Mouse (Mus musculus): ENCODE measurements around the gene Capn10. TPM values are rescaled to one million over a fixed set of nuclear protein-coding genes. Genes with fewer than 3 reads are reported as not detected.

The Capn10 gene
- polyA plus RNA-seq, 2 experiments, result 23.2 to 34.9 TPM

GRCm38 (mm10) chr1:92978645-92979044, 44.5 kb downstream of the Capn10 start:
- no peak overlapping the region for H3K9ac ChIP-seq (ENCODE audit: low read depth, low read length, severe bottlenecking)
- no peaks in the 10 kb centered on the region for H3K27me3 ChIP-seq (ENCODE audit: control insufficient read depth, insufficient read depth, low read length)
- WGBS, result 46% methylated on average over 7 of the region's 7 CpGs
- DNase-seq (ENCODE audit: low spot score) (no peak), ATAC-seq (ENCODE audit: low FRiP score, low read depth) (no peak)
- no peak overlapping the region for H3K4me3 ChIP-seq (replicated peaks; ENCODE audit: low read length)
- no peak overlapping the region for H3K27ac ChIP-seq (replicated peaks; ENCODE audit: low read depth, low read length)
- no peaks in the 10 kb centered on the region for H3K36me3 ChIP-seq (ENCODE audit: control insufficient read depth, insufficient read depth, low read length)
- H3K9me3 ChIP-seq (ENCODE audit: control insufficient read depth, low read length), result no peaks in the 10 kb centered on the region
- no peaks in the 10 kb centered on the region for H3K4me1 ChIP-seq (ENCODE audit: control insufficient read depth, insufficient read depth, low read length)
- H3K4me2 ChIP-seq (replicated peaks; ENCODE audit: low read depth, low read length, severe bottlenecking), result no peak overlapping the region
- no peak for TF ChIP-seq POLR2A (IDR thresholded peaks at IDR 0.05; ENCODE audit: borderline replicate concordance, extremely low read depth, insufficient read depth, insufficient read length)

- no peaks in the 10 kb centered on the region for H3K27me3 ChIP-seq (ENCODE audit: control insufficient read depth, insufficient read depth, low read length)
- WGBS, result 19% methylated on average over 11 of the region's 11 CpGs
- H3K4me2 ChIP-seq (replicated peaks; ENCODE audit: low read depth, low read length, severe bottlenecking), result no peak overlapping the region
- H3K36me3 ChIP-seq (ENCODE audit: control insufficient read depth, insufficient read depth, low read length), result no peaks in the 10 kb centered on the region
- no peaks in the 10 kb centered on the region for H3K9me3 ChIP-seq (ENCODE audit: control insufficient read depth, low read length)
- DNase-seq (ENCODE audit: low spot score), result no peak
- H3K27ac ChIP-seq (replicated peaks; ENCODE audit: low read depth, low read length), result no peak overlapping the region
- H3K4me3 ChIP-seq (replicated peaks; ENCODE audit: low read length), result no peak overlapping the region
- 0 out of 2 replicates have a peak, but pooled peaks have one; percentile 44 for ATAC-seq (ENCODE audit: low FRiP score, low read depth)
- TF ChIP-seq POLR2A (IDR thresholded peaks at IDR 0.05; ENCODE audit: borderline replicate concordance, extremely low read depth, insufficient read depth, insufficient read length), result no peak
- no peaks in the 10 kb centered on the region for H3K4me1 ChIP-seq (ENCODE audit: control insufficient read depth, insufficient read depth, low read length)
- no peak overlapping the region for H3K9ac ChIP-seq (ENCODE audit: low read depth, low read length, severe bottlenecking)
Observed at GRCm38 (mm10) chr1:92979073-92979602, 45.0 kb downstream of the Capn10 start.

- no peak overlapping the region for H3K9ac ChIP-seq (ENCODE audit: low read depth, low read length, severe bottlenecking)
- H3K4me2 ChIP-seq (replicated peaks; ENCODE audit: low read depth, low read length, severe bottlenecking), result no peak overlapping the region
- H3K36me3 ChIP-seq (ENCODE audit: control insufficient read depth, insufficient read depth, low read length), result no peaks in the 10 kb centered on the region
- no peaks in the 10 kb centered on the region for H3K4me1 ChIP-seq (ENCODE audit: control insufficient read depth, insufficient read depth, low read length)
- DNase-seq (ENCODE audit: low spot score) (no peak), ATAC-seq (ENCODE audit: low FRiP score, low read depth) (no peak)
- H3K4me3 ChIP-seq (replicated peaks; ENCODE audit: low read length), result no peak overlapping the region
- WGBS, result 65% methylated on average over 7 of the region's 7 CpGs
- no peaks in the 10 kb centered on the region for H3K27me3 ChIP-seq (ENCODE audit: control insufficient read depth, insufficient read depth, low read length)
- TF ChIP-seq POLR2A (IDR thresholded peaks at IDR 0.05; ENCODE audit: borderline replicate concordance, extremely low read depth, insufficient read depth, insufficient read length), result no peak
- H3K9me3 ChIP-seq (ENCODE audit: control insufficient read depth, low read length), result no peaks in the 10 kb centered on the region
- H3K27ac ChIP-seq (replicated peaks; ENCODE audit: low read depth, low read length), result no peak overlapping the region
Observed at GRCm38 (mm10) chr1:92981056-92981845, 47.1 kb downstream of the Capn10 start.

GRCm38 (mm10) chr1:92982931-92983605, 48.9 kb downstream of the Capn10 start:
- WGBS, result 88% methylated on average over 16 of the region's 17 CpGs
- no peak overlapping the region for H3K4me2 ChIP-seq (replicated peaks; ENCODE audit: low read depth, low read length, severe bottlenecking)
- no peaks in the 10 kb centered on the region for H3K36me3 ChIP-seq (ENCODE audit: control insufficient read depth, insufficient read depth, low read length)
- H3K27ac ChIP-seq (replicated peaks; ENCODE audit: low read depth, low read length), result no peak overlapping the region
- DNase-seq (ENCODE audit: low spot score) (no peak), ATAC-seq (ENCODE audit: low FRiP score, low read depth) (no peak)
- no peak overlapping the region for H3K9ac ChIP-seq (ENCODE audit: low read depth, low read length, severe bottlenecking)
- no peaks in the 10 kb centered on the region for H3K4me1 ChIP-seq (ENCODE audit: control insufficient read depth, insufficient read depth, low read length)
- TF ChIP-seq POLR2A (IDR thresholded peaks at IDR 0.05; ENCODE audit: borderline replicate concordance, extremely low read depth, insufficient read depth, insufficient read length), result no peak
- H3K9me3 ChIP-seq (ENCODE audit: control insufficient read depth, low read length), result no peaks in the 10 kb centered on the region
- no peak overlapping the region for H3K4me3 ChIP-seq (replicated peaks; ENCODE audit: low read length)
- H3K27me3 ChIP-seq (ENCODE audit: control insufficient read depth, insufficient read depth, low read length), result no peaks in the 10 kb centered on the region

- TF ChIP-seq POLR2A (IDR thresholded peaks at IDR 0.05; ENCODE audit: borderline replicate concordance, extremely low read depth, insufficient read depth, insufficient read length), result no peak
- no peak for DNase-seq (ENCODE audit: low spot score)
- no peaks in the 10 kb centered on the region for H3K9me3 ChIP-seq (ENCODE audit: control insufficient read depth, low read length)
- H3K27me3 ChIP-seq (ENCODE audit: control insufficient read depth, insufficient read depth, low read length), result no peaks in the 10 kb centered on the region
- H3K4me3 ChIP-seq (replicated peaks; ENCODE audit: low read length), result no peak overlapping the region
- no peaks in the 10 kb centered on the region for H3K36me3 ChIP-seq (ENCODE audit: control insufficient read depth, insufficient read depth, low read length)
- WGBS, result 85% methylated on average over 5 of the region's 5 CpGs
- H3K9ac ChIP-seq (ENCODE audit: low read depth, low read length, severe bottlenecking), result no peak overlapping the region
- no peak overlapping the region for H3K27ac ChIP-seq (replicated peaks; ENCODE audit: low read depth, low read length)
- H3K4me1 ChIP-seq (ENCODE audit: control insufficient read depth, insufficient read depth, low read length), result no peaks in the 10 kb centered on the region
- H3K4me2 ChIP-seq (replicated peaks; ENCODE audit: low read depth, low read length, severe bottlenecking), result no peak overlapping the region
- ATAC-seq (ENCODE audit: low FRiP score, low read depth), result no peak
Observed at GRCm38 (mm10) chr1:92984999-92985398, 50.8 kb downstream of the Capn10 start.
